Mouse (Mus musculus) CH12.LX (cell line): ENCODE results near the gene Espl1.

Experiments used
- CTCF ChIP-seq, 2 experiments: IDR thresholded peaks in 1 of 2; conservative IDR thresholded peaks in 1 of 2; 2 replicates each; pipeline ENCODE4 v1.5.1; 2011 to 2012; ENCODE audit warnings: low read depth in 2 of 2, low read length in 2 of 2, improper control_type of control experiment in 1 of 2, inconsistent platforms in 1 of 2, mild to moderate bottlenecking in 1 of 2, moderate library complexity in 1 of 2
- GABPA ChIP-seq: IDR thresholded peaks from 2 replicates; pipeline ENCODE4 v1.6.1; 2012; ENCODE audit warnings: low read depth, low read length, improper control_type of control experiment, inconsistent platforms; ENCODE audit not compliant: insufficient replicate concordance
- MYC ChIP-seq: IDR thresholded peaks from 2 replicates; pipeline ENCODE4 v1.6.1; 2011; ENCODE audit warnings: low read depth, mild to moderate bottlenecking, improper control_type of control experiment, low read length
- NELFE ChIP-seq: IDR thresholded peaks from 2 replicates; pipeline ENCODE4 v1.6.1; 2011; ENCODE audit warnings: low read depth, low read length, improper control_type of control experiment
- ZKSCAN1 ChIP-seq: IDR thresholded peaks from 2 replicates; pipeline ENCODE4 v1.6.1; 2012; ENCODE audit warnings: low read depth, inconsistent platforms, low read length, improper control_type of control experiment, borderline replicate concordance
- ZMIZ1 ChIP-seq: IDR thresholded peaks from 2 replicates; pipeline ENCODE4 v1.6.1; 2012; ENCODE audit warnings: low read depth, mild to moderate bottlenecking, inconsistent platforms, low read length, improper control_type of control experiment

GRCm38 (mm10) chr15:102282463-102283292, 13.4 kb upstream of the Espl1 start:
- TF ChIP-seq CTCF (conservative IDR thresholded peaks at IDR 0.05 in 1 of 2, IDR thresholded peaks at IDR 0.05 in 1 of 2; ENCODE audit: low read depth in 2 of 2, low read length in 2 of 2) = no peak
- TF ChIP-seq ZMIZ1 = no peak
- no peak for TF ChIP-seq ZKSCAN1
- TF ChIP-seq NELFE = no peak
- TF ChIP-seq GABPA = no peak
- TF ChIP-seq MYC = no peak
